Mouse (Mus musculus) lung, postnatal 10 days (tissue): ENCODE results near the gene Msi2.

Experiments
- DNase-seq: peaks from one replicate; pipeline ENCODE4 v3.0.0; 2021

Gene Msi2

DNA sequence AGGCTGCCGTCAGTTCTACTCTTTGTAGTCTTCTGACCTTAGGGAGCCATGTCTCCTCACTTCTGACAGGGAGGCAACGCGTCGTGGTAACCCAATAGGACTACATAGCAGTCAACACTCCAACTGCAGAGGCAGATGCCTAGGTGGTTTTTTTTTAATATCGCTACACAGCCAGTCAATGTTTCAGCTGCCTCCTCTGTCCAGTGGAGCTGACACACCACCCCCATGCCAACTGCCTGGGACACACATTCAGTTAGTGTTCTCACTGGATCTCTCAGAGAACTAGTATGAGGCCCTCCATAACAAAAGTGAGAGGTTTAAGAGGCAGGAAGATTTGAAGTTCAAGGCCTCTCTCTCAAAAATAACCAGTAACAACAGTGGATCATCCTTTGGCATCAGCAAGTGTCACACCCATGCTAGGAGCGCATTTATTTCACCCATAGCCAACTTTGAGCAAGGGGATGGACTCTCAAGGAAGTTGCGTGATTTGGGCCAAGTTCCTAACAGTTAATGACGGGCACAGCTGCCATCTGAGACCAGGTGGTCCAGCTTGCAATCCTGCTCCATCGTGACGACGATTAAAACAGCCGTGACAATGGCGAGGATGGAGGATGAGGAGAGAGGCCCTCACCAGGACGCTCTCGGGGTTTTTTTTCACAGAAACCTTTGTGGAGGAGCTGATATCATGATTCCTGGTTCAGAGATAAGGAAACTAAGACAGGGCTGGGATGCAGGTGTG, 8.3 kb downstream of the Msi2 start:
- DNase-seq = no peak

DNA sequence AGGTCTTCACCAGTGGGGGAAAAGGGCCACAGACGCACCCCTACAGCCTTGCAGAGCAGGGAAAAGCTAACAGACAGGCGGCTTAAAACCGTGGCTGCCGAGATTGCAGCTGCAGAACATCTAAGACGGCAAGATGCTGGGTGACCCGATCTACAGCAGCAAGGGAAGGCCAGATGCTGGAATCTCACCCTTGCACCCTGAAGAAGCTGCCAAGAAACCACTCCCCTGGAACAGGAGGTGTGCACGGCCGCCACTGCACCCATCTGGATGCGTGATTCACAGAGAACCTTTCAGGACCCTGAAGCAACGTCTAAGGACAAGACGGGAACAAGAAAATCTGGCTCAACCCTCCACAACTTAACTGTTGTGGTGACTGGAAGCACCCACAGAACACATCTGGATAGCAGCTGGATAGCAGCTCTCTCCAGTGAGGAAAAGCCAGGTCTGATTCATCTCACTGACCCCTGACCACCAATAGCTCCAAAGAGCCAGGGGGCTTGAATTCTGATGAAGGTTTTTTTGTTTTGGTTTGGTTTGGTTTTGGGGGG, 11.0 kb downstream of the Msi2 start:
- DNase-seq = no peak

DNA sequence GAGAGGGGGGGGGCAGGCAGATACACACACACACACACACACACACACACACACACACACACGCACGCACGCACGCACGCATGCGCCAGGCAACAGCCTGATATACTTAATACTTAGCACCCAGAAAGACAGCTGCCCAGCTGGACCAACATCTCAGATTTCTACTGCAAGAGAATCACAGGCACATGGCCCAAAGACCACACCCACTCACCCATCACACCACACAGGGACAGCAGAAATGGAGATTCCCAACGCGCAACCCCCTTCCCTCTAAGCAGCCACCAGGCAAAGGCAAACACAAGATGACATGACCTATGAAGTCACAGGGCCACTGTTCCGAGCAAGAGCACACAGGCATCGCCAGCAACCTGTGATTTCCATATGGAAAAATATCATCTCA, 13.6 kb downstream of the Msi2 start:
- no peak for DNase-seq

DNA sequence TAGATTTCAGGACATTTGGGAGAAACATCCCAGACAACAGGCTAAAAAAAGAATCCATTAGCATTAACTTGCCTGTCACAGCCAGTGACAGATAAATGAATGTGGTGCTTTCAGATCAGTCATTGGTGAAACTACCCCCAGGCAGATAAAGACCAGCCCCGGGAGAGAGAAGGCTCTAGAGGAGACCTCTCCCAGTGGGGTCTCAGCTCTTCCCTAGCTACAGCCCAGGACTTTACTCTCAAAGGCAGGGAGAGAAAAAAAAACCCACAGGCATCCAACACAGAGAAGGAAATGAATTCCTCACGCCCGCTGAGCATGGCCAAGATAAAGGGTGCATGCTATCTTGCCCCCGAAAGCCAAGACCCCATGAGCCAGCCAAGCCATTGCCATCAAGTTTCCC, 15.1 kb downstream of the Msi2 start:
- DNase-seq = no peak

DNA sequence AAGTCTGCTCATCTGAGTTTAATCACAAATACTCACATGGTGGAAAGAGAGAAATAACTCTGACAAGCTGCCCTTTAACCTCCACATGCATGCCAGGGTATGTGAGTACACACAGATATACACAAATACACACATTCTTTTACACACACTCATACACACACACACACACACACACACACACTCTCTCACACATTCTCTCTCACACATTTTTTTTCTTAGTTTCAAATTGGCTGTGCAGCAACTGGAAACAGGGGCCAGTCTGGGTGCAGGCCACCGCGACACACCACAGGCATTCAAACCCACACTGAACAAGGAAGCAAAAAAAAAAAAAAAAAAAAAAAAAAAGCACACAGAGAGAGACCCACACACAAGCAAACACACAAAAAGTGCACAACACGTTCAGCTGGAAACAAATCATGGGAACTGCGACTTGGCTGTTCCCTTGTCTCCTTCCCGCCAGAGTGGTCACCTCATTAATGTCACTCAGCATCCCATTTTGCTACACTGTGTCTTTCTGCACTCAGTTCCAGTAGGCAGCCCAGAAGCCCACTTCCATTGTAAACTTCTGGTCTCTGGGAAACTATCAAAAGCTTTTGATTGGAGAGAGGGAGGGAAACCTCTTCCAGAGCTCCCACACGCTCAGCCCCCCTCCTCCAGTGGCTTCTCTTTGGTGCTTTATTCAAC, 16.2 kb downstream of the Msi2 start:
- DNase-seq = peak; percentile 70

DNA sequence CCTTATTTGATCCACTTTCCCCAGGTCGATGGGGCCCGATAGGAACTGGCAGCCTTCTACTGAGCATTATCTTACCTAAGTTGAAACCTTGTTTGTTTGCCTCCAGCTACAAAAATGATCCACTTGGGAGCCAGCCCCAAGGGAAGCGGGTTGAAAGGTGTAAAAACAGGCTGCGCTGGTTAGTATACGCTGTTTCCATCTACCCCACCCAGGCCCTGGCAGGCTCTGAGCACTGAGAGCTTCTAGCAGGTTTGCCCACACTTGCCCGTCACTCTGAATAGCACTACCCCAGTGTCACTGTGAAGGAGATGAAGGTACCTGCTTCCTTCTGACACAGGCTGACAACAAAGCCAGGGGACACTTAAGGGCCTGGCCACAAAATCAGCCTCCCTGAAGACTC, 17.3 kb downstream of the Msi2 start:
- no peak for DNase-seq

DNA sequence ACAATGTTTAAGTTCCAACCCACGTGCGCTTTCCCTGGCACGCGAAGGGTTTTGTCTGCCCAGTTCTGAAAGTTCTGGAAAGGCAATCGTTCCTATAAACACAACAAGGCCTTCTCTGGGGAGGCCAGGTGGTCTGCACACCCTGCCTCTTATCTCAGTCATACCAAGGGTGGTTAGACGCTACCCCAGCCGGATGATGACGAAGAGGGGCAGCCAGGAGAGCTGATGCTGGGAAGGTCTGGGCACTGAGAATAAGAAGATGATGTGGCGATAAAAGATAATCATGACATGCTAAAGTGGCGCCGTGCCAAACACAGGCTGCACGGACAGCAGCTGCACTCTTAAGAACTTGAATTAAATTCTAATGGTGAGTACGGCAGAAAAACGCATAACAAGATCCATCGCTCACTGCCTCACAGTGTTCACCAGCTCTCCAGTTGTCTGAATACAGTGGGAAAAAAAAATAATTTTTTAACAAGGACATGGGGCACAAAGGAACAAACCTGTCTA, 18.1 kb downstream of the Msi2 start:
- DNase-seq = no peak

DNA sequence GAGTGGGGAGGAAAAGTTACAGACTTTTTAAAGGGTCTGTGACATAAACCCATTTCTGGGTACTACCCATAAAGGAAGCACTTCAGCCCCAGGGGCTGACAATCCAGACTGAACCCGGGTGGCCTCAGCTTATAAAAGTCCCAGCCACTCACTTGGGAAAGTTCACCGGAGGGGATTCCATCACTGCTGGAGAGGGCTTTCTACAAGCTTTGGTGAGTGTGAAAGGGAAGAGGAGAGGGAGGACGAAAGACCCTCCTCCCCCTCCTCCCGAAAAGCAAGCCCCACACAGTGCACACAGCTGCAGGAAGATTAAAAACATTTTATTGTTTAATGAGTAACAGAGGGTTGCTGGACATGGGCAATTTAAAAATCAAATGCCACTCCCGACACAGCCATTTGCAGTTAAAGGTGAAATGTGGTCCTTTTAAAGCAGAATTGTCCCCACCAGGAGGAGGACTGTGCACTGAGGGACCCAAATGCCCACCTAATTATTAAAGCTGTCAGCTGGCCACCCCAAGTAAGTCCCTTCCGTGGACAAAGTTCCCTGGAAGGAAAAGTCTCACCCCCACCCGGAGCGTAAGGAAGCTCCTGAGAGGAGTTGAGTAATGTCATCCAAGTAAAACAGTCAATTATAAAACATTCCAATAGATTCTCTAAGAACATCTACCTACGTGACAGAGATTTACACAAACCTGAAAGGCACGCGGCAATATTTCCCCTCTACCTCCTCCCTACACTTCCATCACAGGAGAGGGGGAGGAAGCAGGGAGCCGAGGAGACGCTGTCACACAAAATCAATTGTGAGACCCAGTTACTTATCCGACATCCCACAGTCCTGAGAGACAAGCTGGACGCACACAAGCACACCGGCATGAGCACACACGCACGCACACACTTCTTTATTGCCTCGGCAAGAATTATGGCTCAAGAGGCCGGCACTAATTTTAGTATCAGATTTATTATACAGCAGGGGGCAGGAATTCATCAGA, 24.1 kb downstream of the Msi2 start:
- no peak for DNase-seq

DNA sequence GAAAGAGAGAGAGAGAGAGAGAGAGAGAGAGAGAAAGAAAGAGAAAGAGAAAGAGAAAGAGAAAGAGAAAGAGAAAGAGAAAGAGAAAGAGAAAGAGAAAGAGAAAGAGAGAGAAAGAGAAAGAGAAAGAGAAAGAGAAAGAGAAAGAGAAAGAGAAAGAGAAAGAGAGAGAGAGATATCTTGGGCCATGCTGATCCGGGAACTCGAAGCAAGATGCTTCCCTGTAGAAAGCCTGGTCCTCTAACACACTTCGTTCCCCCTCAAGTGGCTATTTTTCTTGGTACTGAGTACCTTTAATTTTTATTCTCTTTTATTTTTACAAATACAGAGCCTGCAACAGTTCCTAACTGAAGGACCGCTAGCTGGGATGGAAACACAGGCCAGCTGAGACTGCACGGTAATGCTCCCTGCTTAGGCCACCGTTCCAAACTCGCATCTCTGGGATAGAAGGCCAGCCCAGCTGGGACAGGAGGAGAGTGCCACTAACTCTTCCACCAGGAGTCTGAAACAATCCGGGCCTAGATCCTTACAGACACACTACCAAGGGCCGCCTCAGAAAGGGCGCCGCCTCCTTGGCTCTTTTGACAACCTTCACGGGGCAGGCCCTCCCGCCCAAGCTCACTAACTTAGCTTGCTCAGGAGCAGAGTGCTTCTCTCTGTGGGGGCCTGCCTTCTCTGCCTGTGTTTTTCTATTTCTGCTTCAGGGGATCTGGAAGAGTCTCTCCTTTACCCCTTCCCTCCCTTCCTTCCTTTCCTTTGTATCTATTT, 25.1 kb downstream of the Msi2 start:
- DNase-seq = no peak

DNA sequence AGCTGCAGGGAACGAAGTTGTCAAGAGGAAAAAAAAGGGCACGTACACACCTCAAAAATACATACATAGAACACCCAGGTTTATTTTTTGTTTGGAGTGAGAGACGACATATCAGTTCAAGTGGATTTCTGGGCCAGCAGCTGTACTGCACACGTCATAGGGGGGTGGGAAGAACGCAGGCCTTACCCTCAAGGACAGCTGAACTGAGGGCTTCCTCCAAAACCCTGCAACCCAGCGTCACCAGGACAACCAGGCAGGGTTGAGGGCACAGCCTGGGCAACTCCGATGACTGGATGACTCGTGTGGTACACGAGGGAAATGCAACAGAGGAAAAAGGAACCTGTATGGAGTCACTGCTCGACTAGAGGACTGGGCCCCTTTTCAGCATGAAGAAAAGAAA, 25.9 kb downstream of the Msi2 start:
- no peak for DNase-seq

DNA sequence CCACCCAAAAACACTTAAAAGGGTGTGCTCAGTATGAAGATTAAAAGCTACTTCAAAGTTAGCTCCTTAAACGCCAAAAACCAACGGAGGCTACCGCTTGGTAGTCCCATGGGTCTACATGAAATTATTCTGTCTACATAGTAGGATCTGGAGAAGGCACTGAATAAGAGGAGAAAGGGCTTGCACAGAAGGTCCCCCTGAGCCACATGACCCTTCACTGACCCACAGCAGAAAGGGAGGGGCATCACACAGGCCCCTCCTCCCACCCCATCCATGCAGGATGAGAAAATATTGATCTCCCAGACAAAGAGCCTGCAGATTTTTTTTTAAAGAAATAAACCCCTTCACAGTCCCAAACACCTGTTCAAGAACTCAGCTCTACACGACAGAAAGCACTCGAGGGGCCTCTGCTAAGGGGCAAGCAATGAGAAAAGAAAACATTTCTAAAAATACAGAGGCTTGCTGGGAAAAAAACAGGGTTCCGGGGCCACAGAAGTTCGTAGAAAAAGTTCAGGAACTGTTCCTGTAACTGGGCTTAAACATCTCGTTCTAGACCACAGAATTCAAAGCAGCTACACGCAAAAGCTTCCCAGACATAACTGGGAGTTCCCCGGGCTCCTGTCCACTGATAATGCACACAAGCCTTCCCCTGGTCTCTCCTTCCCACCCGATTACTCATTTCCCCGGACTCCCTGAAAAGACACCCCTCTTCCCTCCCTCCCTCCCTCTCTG, 27.6 kb downstream of the Msi2 start:
- no peak for DNase-seq

DNA sequence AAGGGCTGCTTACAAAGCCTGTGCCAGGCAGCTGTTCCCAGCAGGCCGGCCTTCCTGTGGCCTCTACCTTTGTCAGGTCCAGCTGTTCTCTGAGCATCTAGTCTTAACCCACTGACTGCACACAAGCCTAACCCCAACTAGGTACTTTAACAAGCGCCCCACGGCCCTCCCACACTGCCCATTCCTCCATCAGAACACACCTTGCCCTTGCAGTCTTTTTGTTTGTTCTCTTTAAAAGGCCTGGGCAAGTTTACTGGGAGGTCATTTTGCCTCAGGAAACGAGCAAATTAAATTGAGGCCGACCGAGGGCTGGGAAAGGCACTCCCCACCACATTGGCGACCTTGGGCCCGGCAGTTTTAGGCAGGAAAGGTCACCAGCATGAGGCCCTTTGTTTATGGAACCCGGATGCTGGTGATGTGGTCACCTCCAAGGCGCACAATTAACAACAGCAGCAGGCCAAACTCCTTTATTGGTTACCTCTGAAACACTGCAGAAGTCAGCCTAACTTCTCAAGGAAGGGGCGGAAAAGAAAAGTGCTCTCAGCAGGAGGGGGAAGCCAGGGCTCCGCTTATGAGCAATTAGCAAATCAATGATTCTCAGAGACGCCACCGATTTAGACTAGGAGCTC, 28.4 kb downstream of the Msi2 start:
- no peak for DNase-seq

DNA sequence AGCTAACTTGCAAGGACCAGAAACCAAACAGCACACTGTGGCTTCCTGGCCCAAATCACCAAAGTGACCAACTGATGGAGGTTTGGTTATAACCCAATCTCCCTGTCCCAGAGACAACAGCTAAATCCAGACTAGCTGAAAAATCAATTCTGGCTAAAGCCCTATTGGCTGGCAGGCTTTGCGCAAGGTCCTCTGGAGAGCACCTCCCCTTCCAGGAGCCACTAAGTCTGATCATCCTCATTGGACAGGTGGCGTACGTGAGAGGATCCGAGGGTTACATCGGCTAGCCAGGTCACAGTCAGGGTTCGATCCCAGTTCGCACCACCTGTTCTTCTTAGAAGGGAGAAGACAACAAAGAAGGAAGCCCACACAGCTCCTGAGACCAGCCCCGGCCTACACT, 29.7 kb downstream of the Msi2 start:
- no peak for DNase-seq

DNA sequence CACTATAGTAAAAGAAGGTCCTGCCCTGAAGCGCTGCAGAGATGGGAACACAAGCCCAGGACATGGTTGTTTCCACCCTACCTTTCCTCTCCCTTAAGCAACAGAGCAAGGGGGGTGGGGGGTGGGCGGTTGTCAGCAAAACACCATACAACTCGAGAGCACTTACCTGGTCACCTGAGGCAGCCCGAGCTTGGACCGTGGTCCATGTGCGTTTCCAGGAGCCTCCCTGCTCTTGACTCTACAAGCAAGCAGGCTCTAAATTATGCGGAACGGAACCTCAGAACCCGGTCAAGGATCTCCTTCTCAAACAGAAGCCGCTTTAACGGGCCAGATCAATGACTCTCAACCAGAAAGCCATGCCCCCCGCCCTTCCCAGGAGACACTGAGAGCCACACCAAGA, 30.6 kb downstream of the Msi2 start:
- no peak for DNase-seq

DNA sequence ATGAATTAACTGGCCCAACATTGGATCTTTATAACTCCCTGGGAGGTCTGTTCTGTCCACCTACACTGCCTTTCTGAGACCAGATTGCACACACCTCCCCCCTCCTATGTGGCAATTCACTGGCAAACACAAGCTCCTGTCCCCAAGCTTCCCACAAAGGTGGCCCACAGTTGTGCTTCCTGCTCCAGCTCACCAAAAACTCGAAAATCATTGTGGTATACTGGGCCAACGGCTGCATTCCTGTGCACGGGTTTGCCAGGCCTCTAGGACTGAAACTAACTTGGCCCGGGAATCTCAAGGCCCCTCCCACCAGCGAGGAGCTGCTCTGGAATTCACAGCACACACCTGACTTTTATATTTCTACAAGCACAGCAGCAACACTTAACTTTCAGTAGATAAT, 31.3 kb downstream of the Msi2 start:
- DNase-seq = peak; percentile 50

DNA sequence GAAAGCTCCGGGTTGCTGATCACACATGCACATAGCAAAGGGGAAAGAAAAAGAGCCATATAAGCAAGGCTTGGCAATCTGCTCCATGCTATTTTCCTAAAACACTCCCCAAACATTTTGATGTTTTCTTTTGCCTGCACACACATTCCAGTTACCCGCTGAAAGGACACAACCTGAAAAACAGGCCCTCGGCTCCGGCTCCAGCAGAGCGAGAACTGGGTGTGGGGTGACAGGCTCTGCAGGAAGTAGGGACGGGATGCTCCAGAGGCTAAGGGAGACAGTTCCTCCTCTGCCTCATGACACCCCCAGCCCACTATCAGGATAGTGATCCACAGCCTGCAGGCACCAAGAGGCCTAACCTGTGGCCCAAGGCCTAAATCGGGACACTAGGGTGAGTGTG, 32.3 kb downstream of the Msi2 start:
- DNase-seq = no peak

DNA sequence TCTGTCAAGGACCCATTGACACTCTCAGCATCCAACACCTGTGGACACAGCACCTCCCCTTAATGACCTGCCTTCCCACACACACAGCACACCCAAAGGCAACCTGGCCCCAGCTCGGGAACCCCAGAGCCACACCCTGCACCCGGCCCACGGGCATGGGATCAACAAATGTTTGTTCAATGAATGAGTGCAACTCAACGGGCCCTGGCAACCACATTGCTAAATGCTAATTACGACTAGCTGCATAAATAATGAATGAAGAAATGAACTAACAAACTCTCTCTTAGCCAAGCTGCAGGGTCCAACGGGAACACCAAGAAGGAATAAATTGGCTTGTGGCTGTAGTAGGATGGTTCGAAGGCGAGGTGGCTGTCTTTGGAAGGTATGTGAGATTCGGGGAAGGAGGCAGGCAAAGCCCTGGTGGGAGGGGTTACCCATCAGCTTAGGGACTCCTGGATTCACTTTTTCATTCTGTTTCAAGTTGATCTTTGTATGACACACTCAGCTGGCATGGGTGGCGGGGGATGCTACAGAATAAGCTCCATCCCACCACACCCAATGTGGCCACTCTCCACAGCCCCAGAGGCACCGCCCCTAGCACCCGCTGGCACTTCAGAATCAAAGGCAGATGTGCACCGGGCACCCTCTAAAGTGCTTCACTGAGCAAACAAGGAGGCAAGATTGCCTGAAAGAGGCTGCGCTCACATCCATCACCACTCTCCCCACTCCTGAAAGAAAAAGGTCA, 35.1 kb downstream of the Msi2 start:
- no peak for DNase-seq

DNA sequence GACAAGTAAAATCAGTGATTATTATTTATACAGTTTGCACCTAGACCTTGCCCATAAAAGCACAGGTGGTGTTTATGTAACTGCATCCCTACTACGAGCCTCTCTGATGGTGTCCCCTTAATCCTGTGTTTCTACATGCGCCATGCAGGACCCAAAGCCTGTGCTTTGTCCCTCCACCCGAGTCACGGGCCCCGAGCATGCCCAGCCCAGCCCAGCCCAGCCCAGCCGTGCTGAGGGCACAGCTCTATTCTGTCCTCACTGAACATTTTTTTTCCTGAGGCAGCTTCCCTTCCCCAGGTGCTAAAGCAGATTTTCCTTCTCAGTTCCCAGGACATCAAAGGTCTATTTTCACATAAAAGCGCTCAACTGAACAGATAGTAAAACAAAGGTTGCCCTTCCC, 41.0 kb downstream of the Msi2 start:
- DNase-seq = no peak

DNA sequence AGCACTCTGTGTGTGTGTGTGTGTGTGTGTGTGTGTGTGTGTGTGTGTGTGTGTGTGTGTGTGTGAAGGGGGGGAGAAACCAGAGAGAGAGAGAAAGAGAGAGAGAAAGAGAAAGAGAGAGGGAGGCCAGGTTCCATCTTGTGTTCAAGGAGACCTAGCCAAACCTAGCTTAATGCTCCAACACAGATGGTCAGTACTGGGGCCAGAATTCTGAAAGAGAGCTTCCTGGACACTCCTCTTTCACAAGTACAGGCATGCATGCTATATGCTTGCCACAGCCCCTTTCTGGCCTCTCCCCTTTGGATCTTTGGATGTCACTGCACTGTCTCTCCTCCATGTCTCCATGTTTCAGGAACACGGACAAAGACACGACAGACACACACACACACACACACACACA, 41.7 kb downstream of the Msi2 start:
- no peak for DNase-seq
